Mouse (Mus musculus) heart, adult 2 months (tissue): ENCODE measurements around the gene Hpse2.

Experiments used
- CTCF ChIP-seq: fragments of 200-600 bp; IDR thresholded peaks from 2 replicates; pipeline ENCODE4 v1.8.1; 2022; ENCODE audit warnings: antibody characterized with exemption, mild to moderate bottlenecking, moderate library complexity
- EP300 ChIP-seq: fragments of 200-500 bp; IDR thresholded peaks from 2 replicates; pipeline ENCODE4 v1.6.1; 2011; ENCODE audit warnings: low read depth, low read length, control low read depth; ENCODE audit not compliant: insufficient read depth
- POLR2A ChIP-seq: fragments of 200-500 bp; IDR thresholded peaks from 2 replicates; pipeline ENCODE4 v1.6.1; 2011; ENCODE audit warnings: mild to moderate bottlenecking, low read depth, low read length, control low read depth; ENCODE audit not compliant: insufficient read depth

- TF ChIP-seq POLR2A (no peak), CTCF (no peak), EP300 (0 out of 2 replicates have a peak, but pooled peaks have one; percentile 26)
Observed at GRCm38 (mm10) chr19:42753141-42753917, 634.8 kb downstream of the Hpse2 start.
